Mouse (Mus musculus) forebrain, embryonic 12.5 days (tissue): ENCODE data around the gene AW822073. TPM values are rescaled to one million over a fixed set of nuclear protein-coding genes. Genes with fewer than 3 reads are reported as not detected.

Experiments
- ATAC-seq: fragments of 200-750 bp; cut with Nextera tagmentation; 2 replicates; pipeline ENCODE4 v1.8.0; 2017; ENCODE audit warnings: moderate TSS enrichment; ENCODE audit not compliant: low FRiP score
- H3K27ac ChIP-seq: fragments of 300-500 bp; sonication (generic); 2 replicates; pipeline ENCODE4 v1.5.1; 2016; ENCODE audit warnings: mild to moderate bottlenecking
- H3K27me3 ChIP-seq: fragments of 300-500 bp; sonication (generic); 2 replicates; pipeline ENCODE4 v1.6.1; 2016; ENCODE audit warnings: mild to moderate bottlenecking
- H3K36me3 ChIP-seq: fragments of 300-500 bp; sonication (generic); replicated peaks from 2 replicates; pipeline ENCODE4 v1.6.1; 2016; ENCODE audit warnings: mild to moderate bottlenecking
- H3K4me1 ChIP-seq: fragments of 300-500 bp; sonication (generic); 2 replicates; pipeline ENCODE4 v1.6.1; 2016
- H3K4me2 ChIP-seq: fragments of 300-500 bp; sonication (generic); 2 replicates; pipeline ENCODE4 v1.6.1; 2016; ENCODE audit warnings: mild to moderate bottlenecking, moderate library complexity
- H3K4me3 ChIP-seq: fragments of 300-500 bp; sonication (generic); replicated peaks from 2 replicates; pipeline ENCODE4 v1.5.1; 2016; ENCODE audit warnings: mild to moderate bottlenecking
- H3K9ac ChIP-seq: fragments of 300-500 bp; sonication (generic); 2 replicates; pipeline ENCODE4 v1.6.1; 2016; ENCODE audit warnings: mild to moderate bottlenecking
- H3K9me3 ChIP-seq: fragments of 300-500 bp; sonication (generic); 2 replicates; pipeline ENCODE4 v1.6.1; 2016
- WGBS: fragments of 180-500 bp; shearing (Covaris S2); methylation state at CpG from one replicate; pipeline ENCODE4 v1.1.7; 2016; 5-methylcytosine and 5-hydroxymethylcytosine counted together
- polyA plus RNA-seq: library from polyadenylated mRNA; unstranded; fragments of >200 nt; fragmentation: Nextera tagmentation; extraction: Ambion mirVana; gene quantifications from 2 replicates; pipeline ENCODE4 v1.2.1, GENCODE M21; 2016

Gene AW822073
- polyA plus RNA-seq, 1 experiment from 2014 or later, result not detected

DNA sequence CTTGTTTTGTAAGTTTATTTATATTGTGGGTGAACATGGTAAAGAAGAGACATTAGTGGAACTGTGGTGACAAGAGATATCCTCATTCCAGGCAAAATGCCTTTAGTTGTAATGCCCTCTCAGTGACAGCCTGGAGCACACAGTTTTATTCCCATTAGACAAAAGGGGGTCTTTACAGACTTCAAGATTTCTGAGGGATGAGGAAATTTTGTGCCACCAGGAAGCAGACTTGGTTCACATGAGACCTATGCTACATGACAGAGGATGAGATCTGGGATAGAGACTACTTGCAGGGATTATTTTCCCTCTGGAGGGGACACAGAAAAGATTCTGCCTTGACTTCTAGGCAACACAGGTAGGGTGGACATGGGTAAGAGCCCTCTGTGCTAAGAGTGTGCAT is 10.2 kb downstream of the AW822073 start:
- Histone ChIP-seq H3K27ac (no peak overlapping the region), H3K4me3 (no peak overlapping the region), H3K4me2 (no peak overlapping the region), H3K9ac (no peak overlapping the region), H3K36me3 (no peaks in the 10 kb centered on the region), H3K27me3 (no peaks in the 10 kb centered on the region), H3K9me3 (0 out of 2 replicates have a peak, but pooled peaks cover 2% of the 10 kb centered on the region), H3K4me1 (no peaks in the 10 kb centered on the region)
- ATAC-seq, result no peak

DNA sequence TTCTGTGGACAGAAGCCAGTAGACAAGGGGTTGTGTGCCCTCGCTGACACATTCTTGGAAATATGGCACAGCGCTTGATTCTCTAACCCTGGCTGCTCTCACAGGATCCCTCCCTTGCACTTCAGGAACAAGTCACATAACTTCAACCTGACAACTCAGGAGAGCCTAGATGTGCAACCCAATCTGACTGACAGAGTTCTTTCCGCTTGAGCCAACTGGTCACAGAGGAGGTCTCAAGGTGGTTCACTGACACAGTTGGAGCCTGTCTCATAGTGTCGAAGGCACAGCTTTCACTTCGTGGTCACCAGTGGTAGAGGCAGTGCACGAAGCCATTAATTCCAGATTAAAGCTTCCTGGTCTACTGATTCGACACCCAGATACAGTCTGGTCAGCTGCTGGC is 12.5 kb downstream of the AW822073 start:
- 76% methylated on average over 7 of the region's 7 CpGs for WGBS
- ATAC-seq, result no peak

DNA sequence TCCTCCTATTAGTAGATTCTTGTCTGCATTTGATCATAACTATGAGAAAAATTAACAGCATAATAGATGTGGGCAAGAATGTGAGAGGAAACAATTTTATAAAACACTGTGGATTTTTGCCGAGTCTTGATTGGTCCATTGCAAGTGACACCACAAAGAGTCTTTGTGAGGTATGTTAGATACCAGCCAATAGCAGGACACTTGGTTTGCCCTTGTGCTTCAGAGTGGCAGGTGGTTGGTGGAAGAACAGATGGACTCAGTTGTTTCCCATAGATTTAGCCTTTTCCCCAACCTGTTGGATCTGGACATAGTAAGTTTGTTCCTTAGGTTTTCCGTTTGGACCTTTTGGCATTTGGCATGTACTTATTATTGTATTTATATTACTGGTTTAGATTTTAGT is 13.5 kb downstream of the AW822073 start:
- H3K4me2 ChIP-seq, result no peak overlapping the region
- H3K4me3 ChIP-seq, result no peak overlapping the region
- H3K9ac ChIP-seq, result no peak overlapping the region
- no peak overlapping the region for H3K27ac ChIP-seq
- H3K9me3 ChIP-seq, result 0 out of 2 replicates have a peak, but pooled peaks cover 2% of the 10 kb centered on the region
- H3K4me1 ChIP-seq, result no peaks in the 10 kb centered on the region
- no peaks in the 10 kb centered on the region for H3K36me3 ChIP-seq
- H3K27me3 ChIP-seq, result no peaks in the 10 kb centered on the region
- ATAC-seq, result no peak
- WGBS, result 88% methylated on average over 2 of the region's 2 CpGs

More for the DNA sequence above, 12.5 kb downstream of the AW822073 start:
- Histone ChIP-seq H3K27ac (no peak overlapping the region), H3K9me3 (0 out of 2 replicates have a peak, but pooled peaks cover 2% of the 10 kb centered on the region), H3K36me3 (no peaks in the 10 kb centered on the region), H3K9ac (no peak overlapping the region), H3K4me2 (no peak overlapping the region), H3K4me1 (no peaks in the 10 kb centered on the region), H3K4me3 (no peak overlapping the region), H3K27me3 (no peaks in the 10 kb centered on the region)

DNA sequence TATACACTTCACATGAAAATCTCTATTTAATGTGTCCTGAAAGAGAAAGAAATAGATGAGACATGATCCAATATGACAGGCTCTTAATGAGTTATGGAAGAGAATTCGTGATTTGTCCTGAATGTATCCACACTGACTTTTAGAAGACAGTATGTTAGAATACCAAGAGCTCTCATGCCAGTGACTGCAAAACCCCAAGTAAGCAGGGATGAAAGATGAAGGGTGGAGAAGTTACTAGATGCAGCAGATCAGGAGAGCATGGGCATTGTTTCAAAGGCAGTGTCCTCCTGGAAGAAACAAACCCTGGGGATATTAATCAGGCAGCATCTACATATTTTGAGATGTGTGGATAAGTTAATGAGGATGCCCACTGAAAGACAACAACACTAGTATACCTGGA is 14.2 kb downstream of the AW822073 start:
- Histone ChIP-seq H3K9ac (no peak overlapping the region), H3K27ac (no peak overlapping the region), H3K4me3 (no peak overlapping the region), H3K4me1 (no peaks in the 10 kb centered on the region), H3K4me2 (no peak overlapping the region), H3K9me3 (peaks cover 6% of the 10 kb centered on the region; the same call in 1 of the 2 replicates), H3K36me3 (no peaks in the 10 kb centered on the region), H3K27me3 (no peaks in the 10 kb centered on the region)
- 70% methylated on average over 1 of the region's 1 CpGs for WGBS
- ATAC-seq, result no peak

DNA sequence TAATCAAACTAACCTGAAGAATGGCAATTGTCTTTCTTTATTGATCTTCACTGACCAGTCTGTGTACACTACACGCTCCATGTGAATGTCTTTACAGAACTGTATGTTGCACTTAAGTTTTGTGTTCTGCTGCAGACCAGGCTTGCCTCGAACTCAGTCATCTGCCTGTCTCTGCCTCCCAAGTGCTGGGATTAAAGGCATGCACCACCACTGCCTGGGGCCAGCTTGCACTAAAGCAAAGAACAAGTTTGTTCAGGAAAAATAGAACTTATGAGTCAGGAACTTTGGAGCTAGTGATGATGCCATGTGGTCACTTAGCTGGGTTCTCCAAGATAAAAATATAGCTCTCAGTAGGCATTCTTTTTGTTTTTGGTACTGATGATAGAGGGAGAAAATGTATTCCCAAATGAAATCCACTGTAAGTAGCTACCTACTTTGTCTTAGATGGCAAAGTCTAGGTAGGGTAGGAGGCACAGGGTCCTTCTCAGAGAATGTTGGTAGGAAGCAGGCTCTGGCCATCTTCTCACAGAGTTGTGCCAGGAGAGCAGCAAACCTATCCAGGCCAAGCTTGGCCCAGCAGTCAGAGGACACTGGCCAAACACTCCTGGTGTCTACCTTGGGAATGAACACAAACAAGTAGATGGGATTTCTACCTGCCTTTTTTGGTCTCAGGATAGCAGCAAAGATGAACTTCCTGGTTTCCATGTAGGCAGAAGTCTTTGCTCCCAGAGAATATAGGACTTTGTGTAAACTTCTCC is 14.8 kb downstream of the AW822073 start:
- no peak for ATAC-seq
- Histone ChIP-seq H3K4me2 (no peak overlapping the region), H3K9ac (no peak overlapping the region), H3K36me3 (no peaks in the 10 kb centered on the region), H3K4me1 (no peaks in the 10 kb centered on the region), H3K4me3 (no peak overlapping the region), H3K27ac (no peak overlapping the region), H3K27me3 (no peaks in the 10 kb centered on the region), H3K9me3 (peaks cover 5% of the 10 kb centered on the region; the same call in 1 of the 2 replicates)
- 77% methylated on average over 2 of the region's 2 CpGs for WGBS

DNA sequence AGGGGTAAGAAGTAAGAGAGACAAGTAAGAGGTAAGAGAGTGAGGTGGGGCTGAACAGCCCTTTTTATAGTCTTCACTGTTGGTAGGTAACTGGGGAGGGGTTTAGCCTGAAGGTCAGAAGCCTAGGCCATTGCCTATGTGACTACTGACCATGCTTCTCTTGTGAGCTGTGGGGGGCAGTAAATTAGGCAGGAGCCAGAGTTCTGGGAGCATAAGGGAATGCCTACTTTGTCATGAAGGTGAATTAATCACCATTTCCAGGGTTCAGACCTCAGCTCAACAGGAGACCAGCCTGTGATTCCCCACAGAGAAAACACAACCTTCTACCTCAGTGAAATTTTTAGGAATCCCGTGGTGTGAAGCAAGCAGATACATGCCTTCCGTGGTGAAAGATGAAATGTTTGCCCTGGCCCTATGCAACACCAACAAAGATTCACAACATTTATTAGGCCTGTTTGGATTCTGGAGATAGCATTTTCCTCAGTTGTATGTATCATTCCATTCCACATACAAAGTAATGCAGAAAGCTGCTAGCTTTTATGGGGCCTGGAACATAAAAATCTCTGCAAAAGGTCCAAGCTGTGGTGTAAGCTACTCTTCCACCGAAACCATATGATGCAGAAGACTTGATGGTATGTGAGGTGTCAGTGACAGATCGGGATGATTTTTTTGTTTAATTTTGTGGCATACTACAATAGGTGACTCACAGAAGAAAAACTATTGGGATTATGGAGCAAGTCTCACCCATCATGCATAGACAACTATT is 17.9 kb downstream of the AW822073 start:
- Histone ChIP-seq H3K36me3 (no peaks in the 10 kb centered on the region), H3K9ac (no peak overlapping the region), H3K4me1 (no peaks in the 10 kb centered on the region), H3K4me2 (no peak overlapping the region), H3K4me3 (no peak overlapping the region), H3K27ac (no peak overlapping the region), H3K9me3 (peaks cover 5% of the 10 kb centered on the region; the same call in 1 of the 2 replicates), H3K27me3 (no peaks in the 10 kb centered on the region)
- ATAC-seq, result no peak
- 85% methylated on average over 4 of the region's 4 CpGs for WGBS

DNA sequence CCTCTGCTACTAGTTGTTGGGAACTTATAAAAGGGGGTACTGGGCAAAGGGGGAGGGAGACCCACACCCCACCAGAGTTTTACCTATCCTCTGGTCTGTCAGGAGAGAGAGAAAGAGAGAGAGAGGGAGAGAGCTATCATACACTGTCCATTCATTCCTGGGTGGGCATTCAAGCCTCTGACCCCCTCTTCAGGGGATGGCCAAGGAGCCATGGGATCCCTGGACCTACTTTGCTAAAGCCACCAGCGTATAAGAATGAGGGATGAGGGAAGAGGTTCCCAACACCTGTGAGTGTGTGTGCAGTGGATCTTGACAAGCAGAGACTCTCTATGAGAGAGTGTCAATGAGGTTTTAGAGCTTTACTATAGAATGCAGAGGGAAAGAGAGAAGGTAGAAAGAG is 18.7 kb downstream of the AW822073 start:
- 40% methylated on average over 1 of the region's 1 CpGs for WGBS
- ATAC-seq, result no peak
- Histone ChIP-seq H3K36me3 (no peaks in the 10 kb centered on the region), H3K4me1 (no peaks in the 10 kb centered on the region), H3K27me3 (no peaks in the 10 kb centered on the region), H3K4me2 (no peak overlapping the region), H3K9me3 (peaks cover 5% of the 10 kb centered on the region; the same call in 1 of the 2 replicates), H3K27ac (no peak overlapping the region), H3K4me3 (no peak overlapping the region), H3K9ac (no peak overlapping the region)

Other genes with a start within 250 kb of the AW822073 start
- gene Duxf3, start 7.7 kb upstream of the AW822073 start, polyA plus RNA-seq, result not detected in 2 replicates
- not detected in 2 replicates for gene Gm4981, start 11.8 kb upstream of the AW822073 start, polyA plus RNA-seq
- gene Gcc2, start 30.6 kb upstream of the AW822073 start, polyA plus RNA-seq, result 61.5 and 62.7 TPM in 2 replicates
- 85.0 and 89.3 TPM in 2 replicates for gene Lims1, start 98.5 kb upstream of the AW822073 start, polyA plus RNA-seq
- 33.5 and 33.6 TPM in 2 replicates for gene Ranbp2, start 222.0 kb upstream of the AW822073 start, polyA plus RNA-seq